Mouse (Mus musculus): ENCODE measurements at regions not wholly inside any gene's neighbourhood (a gene's known extent, or its start where the extent isn't known, plus 50 kb on each side); places are given as distances from the start of the nearest gene placed in this dataset.

- no peak for TF ChIP-seq CTCF (IDR thresholded peaks at IDR 0.05; ENCODE audit: extremely low read depth, insufficient read depth, insufficient read length, insufficient replicate concordance)
- TF ChIP-seq POLR2A (IDR thresholded peaks at IDR 0.05; ENCODE audit: low read depth, low read length) = no peak
Measured at GRCm38 (mm10) chr11:117569566-117570101, 84.5 kb upstream of the Tnrc6c start.

Data from spleen, adult 2 months (tissue).